Mouse (Mus musculus) CD4-positive naive resting alpha-beta T cell, adult 76 days (primary cell): ENCODE results near the gene Zfp317. TPM values are rescaled to one million over a fixed set of nuclear protein-coding genes. Genes with fewer than 3 reads are reported as not detected.

Experiments
- total RNA-seq: library from RNA; stranded (reverse); gene quantifications from one replicate; pipeline ENCODE4 v1.2.4, GENCODE M21; 2023

The Zfp317 gene
- total RNA-seq, result 35.3 TPM

GRCm38 (mm10) chr9:19621843-19622822 is at the start of gene Zfp317:
Gene Zfp317, plus strand, starts transcription at chr9:19622102.

GRCm38 (mm10) chr9:19582317-19582716 is 39.6 kb upstream of the Zfp317 start, which contains the start of gene Olfr855:
Gene Olfr855, plus strand, starts transcription at chr9:19582617.

Other genes starting within 250 kb of the Zfp317 start
- gene Olfr847, start 243.4 kb upstream of the Zfp317 start, total RNA-seq, result not detected
- not detected for gene Olfr849, start 181.8 kb upstream of the Zfp317 start, total RNA-seq
- gene Olfr850, start 143.9 kb upstream of the Zfp317 start, total RNA-seq, result not detected
- not detected for gene Olfr851, start 128.8 kb upstream of the Zfp317 start, total RNA-seq
- not detected for gene Olfr853, start 81.0 kb upstream of the Zfp317 start, total RNA-seq
- gene Olfr854, start 54.7 kb upstream of the Zfp317 start, total RNA-seq, result not detected
- gene Olfr855, start 39.5 kb upstream of the Zfp317 start, total RNA-seq, result not detected
- gene Olfr857, start 87.3 kb downstream of the Zfp317 start, total RNA-seq, result not detected
- gene Olfr58, start 158.2 kb downstream of the Zfp317 start, total RNA-seq, result not detected
- not detected for gene Olfr859, start 182.8 kb downstream of the Zfp317 start, total RNA-seq
- gene Olfr860, start 227.6 kb downstream of the Zfp317 start, total RNA-seq, result not detected